Mouse (Mus musculus) cortical plate, adult 2 months (tissue): Measurements from ENCODE around the gene Umodl1. TPM values are rescaled to one million over a fixed set of nuclear protein-coding genes. Genes with fewer than 3 reads are reported as not detected.
A peak's percentile ranks its signal among the peaks of the same experiment; 100 is the strongest.

Experiments used
- H3K27ac ChIP-seq: fragments of 200-500 bp; 2 replicates; pipeline ENCODE4 v1.5.1; 2012; ENCODE audit warnings: low read length, control low read depth, inconsistent platforms; ENCODE audit not compliant: insufficient read depth
- H3K4me1 ChIP-seq: fragments of 200-500 bp; 2 replicates; pipeline ENCODE4 v1.6.1; 2011; ENCODE audit warnings: low read length; ENCODE audit not compliant: control insufficient read depth, insufficient read depth
- H3K4me3 ChIP-seq: fragments of 200-500 bp; 2 replicates; pipeline ENCODE4 v1.5.1; 2011; ENCODE audit warnings: mild to moderate bottlenecking, low read length, control low read depth; ENCODE audit not compliant: insufficient read depth
- CTCF ChIP-seq: fragments of 200-500 bp; IDR thresholded peaks from 2 replicates; pipeline ENCODE4 v1.5.1; 2011; ENCODE audit warnings: mild to moderate bottlenecking, control low read depth, low read length; ENCODE audit not compliant: insufficient read depth; ENCODE audit errors: extremely low read depth
- POLR2A ChIP-seq: fragments of 200-500 bp; IDR thresholded peaks from 2 replicates; pipeline ENCODE4 v1.6.1; 2011; ENCODE audit warnings: mild to moderate bottlenecking, low read length, control low read depth; ENCODE audit not compliant: insufficient read depth; ENCODE audit errors: extremely low read depth
- polyA plus RNA-seq: library from polyadenylated mRNA; depleted of rRNA; stranded (reverse); fragments of >200 nt; gene quantifications from 2 replicates; pipeline ENCODE4 v1.2.3, GENCODE M21; 2012

The Umodl1 gene
- polyA plus RNA-seq, 1 experiment: 0.13 TPM

GRCm38 (mm10) chr17:30948382-30948781 is 6.1 kb upstream of the Umodl1 start:
- TF ChIP-seq CTCF (no peak), POLR2A (no peak)
- no peak overlapping the region for H3K4me3 ChIP-seq
- H3K4me1 ChIP-seq: no peaks in the 10 kb centered on the region
- H3K27ac ChIP-seq: no peak overlapping the region

GRCm38 (mm10) chr17:30950780-30951179 is 3.7 kb upstream of the Umodl1 start:
- H3K27ac ChIP-seq: no peak overlapping the region
- TF ChIP-seq POLR2A: no peak
- peak; percentile 66 for TF ChIP-seq CTCF
- no peak overlapping the region for H3K4me3 ChIP-seq
- H3K4me1 ChIP-seq: no peaks in the 10 kb centered on the region

- Histone ChIP-seq H3K4me3 (no peak overlapping the region), H3K27ac (no peak overlapping the region), H3K4me1 (no peaks in the 10 kb centered on the region)
- no peak for TF ChIP-seq POLR2A
- TF ChIP-seq CTCF: no peak
Observed at GRCm38 (mm10) chr17:30951600-30951999, 2.8 kb upstream of the Umodl1 start.

- H3K4me3 ChIP-seq: no peak overlapping the region
- H3K4me1 ChIP-seq: no peaks in the 10 kb centered on the region
- no peak overlapping the region for H3K27ac ChIP-seq
- TF ChIP-seq POLR2A (no peak), CTCF (no peak)
Observed at GRCm38 (mm10) chr17:30961936-30962592, 7.6 kb downstream of the Umodl1 start.

- Histone ChIP-seq H3K4me1 (no peaks in the 10 kb centered on the region), H3K4me3 (no peak overlapping the region), H3K27ac (no peak overlapping the region)
- no peak for TF ChIP-seq CTCF
- TF ChIP-seq POLR2A: no peak
Observed at GRCm38 (mm10) chr17:30962880-30963279, 8.4 kb downstream of the Umodl1 start.

- Histone ChIP-seq H3K4me1 (no peaks in the 10 kb centered on the region), H3K4me3 (no peak overlapping the region), H3K27ac (no peak overlapping the region)
- TF ChIP-seq POLR2A: no peak
- TF ChIP-seq CTCF: no peak
Observed at GRCm38 (mm10) chr17:30969983-30970382, 15.5 kb downstream of the Umodl1 start.

GRCm38 (mm10) chr17:30971877-30972276 is 17.4 kb downstream of the Umodl1 start:
- H3K27ac ChIP-seq: no peak overlapping the region

GRCm38 (mm10) chr17:30973332-30973731 is 18.9 kb downstream of the Umodl1 start:
- TF ChIP-seq POLR2A (no peak), CTCF (no peak)
- Histone ChIP-seq H3K4me3 (no peak overlapping the region), H3K27ac (no peak overlapping the region), H3K4me1 (no peaks in the 10 kb centered on the region)

More at GRCm38 (mm10) chr17:30971877-30972276, 17.4 kb downstream of the Umodl1 start:
- TF ChIP-seq CTCF (no peak), POLR2A (no peak)
- H3K4me1 ChIP-seq: no peaks in the 10 kb centered on the region
- H3K4me3 ChIP-seq: no peak overlapping the region

- TF ChIP-seq POLR2A (no peak), CTCF (no peak)
- Histone ChIP-seq H3K4me3 (no peak overlapping the region), H3K27ac (no peak overlapping the region), H3K4me1 (no peaks in the 10 kb centered on the region)
Observed at GRCm38 (mm10) chr17:30977290-30977689, 22.9 kb downstream of the Umodl1 start.

GRCm38 (mm10) chr17:30978556-30978955 is 24.1 kb downstream of the Umodl1 start:
- TF ChIP-seq CTCF (no peak), POLR2A (no peak)
- H3K4me1 ChIP-seq: no peaks in the 10 kb centered on the region
- no peak overlapping the region for H3K4me3 ChIP-seq
- H3K27ac ChIP-seq: no peak overlapping the region
